Mouse (Mus musculus) ES-E14 (cell line): ENCODE results near the gene Acvr2a. TPM values are rescaled to one million over a fixed set of nuclear protein-coding genes. Genes with fewer than 3 reads are reported as not detected.
A peak's percentile ranks its signal among the peaks of the same experiment; 100 is the strongest.

Source experiments
- DNase-seq: peaks from one replicate; pipeline ENCODE4 v3.0.0-alpha.2; 2013; ENCODE audit warnings: low read depth, low spot score
- H3K27ac ChIP-seq: 2 replicates; pipeline ENCODE4 v1.5.1; 2012; ENCODE audit warnings: low read depth, mild to moderate bottlenecking, low read length, moderate library complexity, mixed read lengths; ENCODE audit not compliant: poor library complexity, insufficient read depth, severe bottlenecking
- H3K36me3 ChIP-seq: 2 replicates; pipeline ENCODE4 v1.6.1; 2012; ENCODE audit warnings: mild to moderate bottlenecking, low read length, moderate library complexity, mixed read lengths; ENCODE audit not compliant: control insufficient read depth, poor library complexity, insufficient read depth, severe bottlenecking
- H3K4me1 ChIP-seq, 2 experiments: fragments of 150-350 bp in 1 of 2; sonication (generic) in 1 of 2; 2 replicates each; pipeline ENCODE4 v1.6.1; 2012; ENCODE audit warnings: low read length in 2 of 2, mild to moderate bottlenecking in 1 of 2, mixed read lengths in 1 of 2; ENCODE audit not compliant: control insufficient read depth in 2 of 2, insufficient read depth in 2 of 2, poor library complexity in 1 of 2
- H3K4me3 ChIP-seq, 2 experiments: fragments of 150-350 bp in 1 of 2; sonication (generic) in 1 of 2; 2 replicates each; pipeline ENCODE4 v1.5.1; 2012; ENCODE audit warnings: low read length in 2 of 2, low read depth in 1 of 2, mild to moderate bottlenecking in 1 of 2, mixed read lengths in 1 of 2; ENCODE audit not compliant: insufficient read depth in 1 of 2, poor library complexity in 1 of 2, severe bottlenecking in 1 of 2
- H3K9ac ChIP-seq: 2 replicates; pipeline ENCODE4 v1.6.1; 2012; ENCODE audit warnings: low read depth, mild to moderate bottlenecking, low read length, mixed read lengths; ENCODE audit not compliant: poor library complexity, insufficient read depth, severe bottlenecking
- H3K9me3 ChIP-seq: fragments of 150-350 bp; sonication (generic); 2 replicates; pipeline ENCODE4 v1.6.1; 2012; ENCODE audit warnings: low read depth, mild to moderate bottlenecking, low read length; ENCODE audit not compliant: control insufficient read depth, insufficient read depth
- CHD2 ChIP-seq: IDR thresholded peaks from 2 replicates; pipeline ENCODE4 v1.6.1; 2014; ENCODE audit warnings: mild to moderate bottlenecking, low read depth, low read length, inconsistent platforms
- HCFC1 ChIP-seq: IDR thresholded peaks from 2 replicates; pipeline ENCODE4 v1.6.1; 2012; ENCODE audit warnings: low read length, inconsistent platforms, borderline replicate concordance; ENCODE audit not compliant: insufficient read depth
- MAFK ChIP-seq: IDR thresholded peaks from 2 replicates; pipeline ENCODE4 v1.6.1; 2014; ENCODE audit warnings: mild to moderate bottlenecking, low read depth, low read length, inconsistent platforms; ENCODE audit not compliant: insufficient read depth
- ZC3H11A ChIP-seq: IDR thresholded peaks from 2 replicates; pipeline ENCODE4 v1.6.1; 2012; ENCODE audit warnings: low read depth, mild to moderate bottlenecking, inconsistent platforms, low read length, borderline replicate concordance
- ZNF384 ChIP-seq: IDR thresholded peaks from 2 replicates; pipeline ENCODE4 v1.6.1; 2012; ENCODE audit warnings: low read depth, low read length, inconsistent platforms
- in situ Hi-C, 2 experiments: fragments of 600-800 bp; cut with MboI; formaldehyde crosslinking; loops; one replicate each; pipeline ENCODE4 v1.15.1; 2025; ENCODE audit warnings: low sequenced_read_pairs in 2 of 2, inconsistent platforms in 1 of 2; ENCODE audit not compliant: unreplicated experiment in 2 of 2
- total RNA-seq: library from RNA; depleted of rRNA; stranded (reverse); fragments of 300-350 nt; gene quantifications from 2 replicates; pipeline ENCODE4 v1.2.3, GENCODE M21; 2012

Acvr2a gene
- total RNA-seq, 1 experiment, result 12.7 TPM

GRCm38 (mm10) chr2:48947761-48948160 lies 133.9 kb downstream of the Acvr2a start:
- H3K4me1 ChIP-seq, result peaks cover 0 to 3% of the 10 kb centered on the region in 2 experiments; a peak in 1 of 4 replicates
- peak overlapping the region; percentile 21 to 96; a peak in 3 of 4 replicates for H3K4me3 ChIP-seq
- no peaks in the 10 kb centered on the region for H3K36me3 ChIP-seq
- no peak overlapping the region for H3K27ac ChIP-seq
- DNase-seq, result no peak
- no peak overlapping the region for H3K9ac ChIP-seq
- TF ChIP-seq HCFC1, result no peak
- no peak for TF ChIP-seq ZNF384
- TF ChIP-seq MAFK, result no peak
- no peak for TF ChIP-seq CHD2
- TF ChIP-seq ZC3H11A, result no peak
- in situ Hi-C loops, result no loop called here
- H3K9me3 ChIP-seq, result no peaks in the 10 kb centered on the region

DNA sequence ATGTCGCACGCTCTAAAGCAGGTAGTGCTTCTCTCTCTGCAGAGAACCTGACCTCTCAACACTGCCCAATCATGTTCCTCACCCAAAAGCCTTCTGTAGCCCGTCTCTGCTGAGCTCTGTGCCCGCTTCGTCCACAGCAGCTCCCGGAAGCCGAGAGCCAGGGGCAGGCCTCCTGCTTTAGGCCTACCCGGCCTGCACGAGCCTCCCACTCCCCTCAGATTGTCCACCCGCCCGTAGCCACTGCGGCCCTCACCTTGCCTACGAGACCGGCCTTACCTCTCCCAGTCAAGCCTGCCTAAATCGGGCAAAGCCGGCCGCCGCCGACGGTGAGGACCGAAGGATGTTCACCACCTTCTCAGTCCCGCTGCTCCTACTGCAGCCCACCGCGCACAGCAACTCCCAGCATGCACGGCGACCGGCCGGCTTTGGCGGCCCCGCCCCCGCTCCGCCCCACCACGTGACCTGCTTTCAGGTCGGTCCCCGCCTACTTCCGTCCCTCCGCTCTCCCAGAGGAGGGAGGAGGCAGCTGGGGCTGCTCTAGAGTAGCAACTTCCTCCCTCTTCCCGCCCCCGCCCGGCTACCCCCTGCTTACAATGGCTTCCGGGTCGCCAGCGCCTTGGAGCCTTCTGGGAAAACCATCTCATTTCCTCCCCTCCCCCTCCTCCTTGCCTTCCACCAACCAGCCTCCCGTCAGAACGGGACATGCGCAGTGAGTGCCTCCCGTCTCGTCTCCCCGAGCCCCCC lies 135.1 kb downstream of the Acvr2a start, which contains the start of gene Mbd5:
Gene Mbd5 (plus strand): TSS at position 668 of the 744 bp plus-strand sequence.
- in situ Hi-C loops, result no loop called here
- Histone ChIP-seq H3K9ac (peak within 1 kb of the TSS; percentile 97), H3K9me3 (no peaks in the 10 kb centered on the region), H3K4me3 (peak within 1 kb of the TSS; percentile 96 to 98), H3K4me1 (peaks cover 0 to 3% of the 10 kb centered on the region in 2 experiments; a peak in 1 of 4 replicates), H3K36me3 (no peaks in the 10 kb centered on the region), H3K27ac (peak within 1 kb of the TSS; percentile 70)
- TF ChIP-seq HCFC1 (peak; percentile 69; the same call in 1 of the 2 replicates), CHD2 (peak; percentile 55; the same call in 1 of the 2 replicates), ZNF384 (no peak), ZC3H11A (no peak), MAFK (no peak)
- peak; percentile 98 for DNase-seq

DNA sequence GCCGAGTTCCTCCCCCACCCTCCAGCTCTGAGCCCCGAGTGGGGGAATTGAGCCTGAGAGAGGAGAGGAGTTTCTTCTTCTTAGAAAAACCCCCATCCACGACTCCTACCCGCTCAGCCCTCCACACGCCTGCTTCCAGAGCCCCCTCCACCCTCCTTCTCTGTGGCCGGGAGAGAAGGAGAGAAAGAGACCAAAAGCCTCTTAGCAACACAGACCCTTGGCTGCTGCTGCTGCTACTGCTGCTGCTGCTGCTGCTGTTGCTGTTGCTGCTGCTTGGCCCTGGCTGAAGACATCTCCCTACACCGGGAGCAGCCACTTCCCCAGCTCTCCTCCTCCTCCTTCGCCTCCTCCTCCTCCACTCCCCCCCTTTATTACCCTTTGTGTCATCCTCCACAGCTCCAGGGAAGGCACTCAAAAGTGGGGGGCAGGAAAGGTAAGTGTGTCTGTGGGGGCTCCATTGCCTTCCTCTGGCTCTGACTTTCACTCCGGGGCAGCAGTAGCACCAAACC lies 135.9 kb downstream of the Acvr2a start:
- peak overlapping the region; percentile 94 to 98 for H3K4me3 ChIP-seq
- H3K9ac ChIP-seq, result peak overlapping the region; percentile 95
- TF ChIP-seq ZC3H11A (no peak), MAFK (no peak), HCFC1 (no peak), CHD2 (no peak), ZNF384 (no peak)
- no peaks in the 10 kb centered on the region for H3K9me3 ChIP-seq
- peak; percentile 30 for DNase-seq
- in situ Hi-C loops, result no loop called here
- peak overlapping the region; percentile 70 for H3K27ac ChIP-seq
- H3K4me1 ChIP-seq, result peaks cover 0 to 3% of the 10 kb centered on the region in 2 experiments; a peak in 1 of 4 replicates
- H3K36me3 ChIP-seq, result no peaks in the 10 kb centered on the region

DNA sequence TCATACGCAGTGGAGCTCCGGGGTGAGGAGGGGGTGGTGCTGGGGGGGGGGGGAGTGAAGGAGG lies 136.2 kb downstream of the Acvr2a start, which contains the start of gene Orc4:
Gene Orc4 (minus strand): TSS at position 26 of the 64 bp plus-strand sequence.
- Histone ChIP-seq H3K9ac (peak within 1 kb of the TSS; percentile 95), H3K9me3 (no peaks in the 10 kb centered on the region), H3K27ac (peak within 1 kb of the TSS; percentile 70), H3K36me3 (no peaks in the 10 kb centered on the region), H3K4me3 (peak within 1 kb of the TSS; percentile 96 to 98), H3K4me1 (peaks cover 0 to 3% of the 10 kb centered on the region in 2 experiments; a peak in 1 of 4 replicates)
- no peak for DNase-seq
- TF ChIP-seq HCFC1, result no peak
- in situ Hi-C loops, result no loop called here
